Mouse (Mus musculus) thymus, postnatal 36 days (tissue): Measurements from ENCODE around the gene Krtap10-10.
A peak's percentile ranks its signal among the peaks of the same experiment; 100 is the strongest.

ENCODE experiments used
- DNase-seq, 2 experiments: peaks; one replicate each; pipeline ENCODE4 v3.0.0; 2022; ENCODE audit warnings: mixed read lengths in 2 of 2

The Krtap10-10 gene

DNA sequence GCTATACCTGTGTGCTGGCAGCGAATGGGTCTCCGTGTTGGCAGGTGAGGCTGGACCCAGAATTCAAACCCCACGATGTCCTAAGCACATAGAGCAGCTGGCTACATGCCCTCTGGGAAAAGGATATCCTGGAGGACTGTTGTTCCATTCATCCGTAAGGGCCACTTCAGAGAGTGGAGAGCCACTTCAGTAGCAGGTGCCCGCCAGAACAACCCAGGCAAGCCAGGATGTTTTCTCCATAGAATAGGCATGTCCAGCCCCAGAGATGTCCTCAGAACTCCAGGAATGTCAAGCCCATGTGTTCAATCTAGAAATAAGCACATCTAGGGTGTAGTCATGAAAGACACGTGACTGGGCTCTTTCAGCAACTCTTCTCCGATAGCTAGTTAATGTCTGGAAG lies 33.9 kb downstream of the Krtap10-10 start:
- no peak for DNase-seq

DNA sequence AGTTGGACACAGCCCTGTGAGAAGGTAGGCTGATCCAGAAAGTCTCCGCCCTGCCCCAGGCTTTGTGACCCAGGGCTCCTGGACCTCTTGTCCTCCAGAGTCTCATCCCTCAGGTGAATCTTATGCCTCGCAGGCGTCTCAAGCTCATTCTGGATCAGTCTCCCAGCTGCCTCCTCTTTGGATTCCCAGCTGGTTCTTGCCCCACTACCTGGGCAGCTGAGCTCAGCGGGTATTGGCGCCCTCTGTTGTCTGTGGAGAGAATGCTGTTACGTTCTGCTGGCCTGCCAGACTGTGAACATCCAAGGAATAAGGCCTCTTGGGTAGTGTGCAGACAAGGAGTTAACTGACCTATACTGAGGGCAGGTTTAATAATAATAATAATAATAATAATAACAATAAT lies 43.2 kb downstream of the Krtap10-10 start:
- DNase-seq, result peak; percentile 19 to 26

DNA sequence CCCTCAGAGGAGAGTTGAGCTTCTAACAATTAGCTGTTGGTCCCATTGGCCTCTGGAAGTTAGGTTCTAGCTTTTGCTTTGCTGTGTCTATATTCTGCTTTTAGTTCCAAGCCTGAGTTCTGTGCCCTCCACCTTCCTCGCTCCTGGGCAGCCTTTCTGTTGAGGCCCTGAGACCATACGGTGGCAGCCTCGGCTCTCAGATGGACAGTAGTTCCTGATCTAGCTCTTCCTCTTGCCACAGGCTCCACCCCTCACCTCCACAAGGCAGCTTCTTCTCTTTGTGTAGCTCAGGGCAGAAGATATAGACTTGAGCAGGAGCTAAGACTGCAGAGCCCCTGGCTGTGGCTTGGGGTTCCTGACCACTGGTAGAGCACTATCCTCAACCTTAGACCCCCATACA lies 44.6 kb downstream of the Krtap10-10 start:
- no peak for DNase-seq

DNA sequence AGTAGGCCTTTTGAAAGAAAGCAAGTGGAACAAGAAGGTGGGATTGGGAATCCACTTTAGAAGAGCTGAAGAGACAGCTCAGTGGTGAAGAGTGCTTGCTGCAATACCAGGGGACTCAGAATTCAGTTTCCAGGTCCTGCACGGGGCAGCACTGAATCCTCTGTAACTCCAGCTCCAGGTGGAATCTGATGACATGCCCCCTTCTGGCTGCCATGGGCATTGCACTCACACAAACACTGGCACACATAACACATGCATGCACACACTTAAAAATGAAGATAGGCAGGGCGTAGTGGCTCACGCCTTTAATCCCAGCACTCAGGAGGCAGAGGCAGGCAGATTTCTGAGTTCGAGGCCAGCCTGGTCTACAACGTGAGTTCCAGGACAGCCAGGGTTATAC lies 46.8 kb downstream of the Krtap10-10 start:
- no peak for DNase-seq

DNA sequence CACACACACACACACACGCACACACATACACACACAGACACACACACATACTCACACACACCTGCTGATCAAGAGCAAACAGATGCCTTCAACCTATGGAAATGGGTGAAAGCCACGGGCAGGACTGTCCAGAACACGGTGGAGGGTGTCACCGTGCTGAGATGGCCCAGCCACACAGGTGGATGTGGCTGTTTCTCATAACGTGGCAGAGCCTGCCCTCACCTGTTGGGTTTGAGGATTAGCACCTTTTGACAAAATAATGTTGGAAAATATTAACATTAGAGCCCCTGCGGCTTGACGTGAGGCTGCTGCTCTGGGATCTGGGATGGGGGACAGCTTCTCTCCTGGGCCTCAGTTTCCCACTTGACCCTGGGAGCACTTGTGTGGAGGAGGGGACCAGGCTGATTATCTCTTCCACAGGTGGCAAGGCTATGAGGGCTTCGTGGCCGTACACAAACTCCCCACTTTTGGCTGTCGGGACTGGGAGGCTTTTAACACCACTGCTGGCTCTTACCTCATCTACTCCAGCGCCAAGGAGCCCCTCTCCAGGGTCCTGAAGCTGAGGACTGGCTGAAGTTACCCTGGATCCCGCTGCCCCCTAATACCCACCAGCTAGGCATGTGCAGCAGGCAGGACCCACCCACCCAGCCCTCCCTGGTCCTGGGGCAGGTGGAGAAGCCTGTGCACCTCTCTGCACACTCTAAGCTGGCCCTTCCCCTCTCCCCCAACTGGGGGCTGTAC lies 50.4 kb downstream of the Krtap10-10 start:
- no peak for DNase-seq
